Comparison of ENCODE assay signal across 8 mouse cellular contexts in the genomic region with DNA sequence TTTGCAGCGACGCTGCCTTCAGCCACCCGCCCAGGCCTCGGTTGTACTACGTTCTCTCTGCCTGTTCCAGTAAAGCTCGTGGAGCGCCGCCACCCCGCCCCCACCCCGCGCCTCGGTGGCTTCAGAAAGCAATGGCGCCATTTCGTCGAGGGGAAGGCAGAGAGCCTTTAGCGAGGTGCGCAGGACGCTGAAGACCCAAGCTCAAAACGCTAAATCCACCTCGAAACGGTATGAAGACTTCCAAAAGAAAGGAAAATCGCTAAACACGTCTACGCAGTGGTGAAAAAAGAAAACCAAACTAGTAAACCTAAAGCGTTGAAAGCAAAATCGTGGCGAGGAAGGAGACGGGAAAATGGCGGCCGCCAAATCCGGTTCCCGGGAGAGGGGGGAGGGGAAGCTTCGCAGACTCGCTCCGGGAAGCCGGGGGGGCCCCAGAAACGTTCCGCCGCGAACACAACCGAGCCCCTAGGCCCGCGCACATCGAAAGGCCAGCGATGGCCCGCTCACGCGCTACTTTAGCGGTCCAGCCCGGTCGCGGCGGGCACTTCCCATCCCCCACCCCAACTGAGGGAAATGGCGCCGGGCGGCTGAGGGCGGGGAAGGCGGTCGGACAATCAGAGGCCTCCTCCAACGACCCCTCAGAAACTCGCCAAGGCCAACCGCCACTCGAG. TPM values are rescaled to one million over a fixed set of nuclear protein-coding genes. Genes with fewer than 3 reads are reported as not detected.
DNase-seq lines count a peak whose midpoint lies in the region; ATAC-seq and TF ChIP-seq lines count a peak whose summit lies in the region.

No protein-coding gene starts in this region.

- peak overlapping the region; percentile 48 for H3K4me2 ChIP-seq in forebrain, embryonic 11.5 days (ENCODE audit: low read depth, low read length, severe bottlenecking)
- H3K4me2 ChIP-seq in heart, embryonic 16.5 days (ENCODE audit: low read depth, low read length): peak overlapping the region; percentile 54
- peak overlapping the region; percentile 85 for H3K4me2 ChIP-seq in liver, embryonic 14.5 days (ENCODE audit: low read depth)
- H3K4me2 ChIP-seq in neural tube, embryonic 11.5 days (ENCODE audit: low read depth): peak overlapping the region; percentile 51
- peak overlapping the region; percentile 47; the same call in 1 of the 2 replicates for H3K4me2 ChIP-seq in stomach, embryonic 16.5 days (ENCODE audit: low read depth, low read length)

- no peaks in the 10 kb centered on the region for H3K9me3 ChIP-seq in forebrain, embryonic 11.5 days (ENCODE audit: control insufficient read depth, low read length)
- no peaks in the 10 kb centered on the region for H3K9me3 ChIP-seq in heart, embryonic 16.5 days (replicated peaks; ENCODE audit: control insufficient read depth, low read length)
- no peaks in the 10 kb centered on the region for H3K9me3 ChIP-seq in liver, embryonic 14.5 days (ENCODE audit: control insufficient read depth, low read length)
- no peaks in the 10 kb centered on the region for H3K9me3 ChIP-seq in neural tube, embryonic 11.5 days (ENCODE audit: control insufficient read depth, low read length)
- no peaks in the 10 kb centered on the region for H3K9me3 ChIP-seq in stomach, embryonic 16.5 days (replicated peaks; ENCODE audit: control insufficient read depth, low read length)

- WGBS in forebrain, embryonic 11.5 days: under 1% methylated on average over 58 of the region's 63 CpGs
- WGBS in heart, embryonic 16.5 days: under 1% methylated on average over 63 of the region's 63 CpGs
- WGBS in liver, embryonic 14.5 days (ENCODE audit: insufficient replicate concordance): under 1% methylated on average over 63 of the region's 63 CpGs
- under 1% methylated on average over 63 of the region's 63 CpGs for WGBS in neural tube, embryonic 11.5 days
- under 1% methylated on average over 63 of the region's 63 CpGs for WGBS in stomach, embryonic 16.5 days

- H3K4me3 ChIP-seq in forebrain, embryonic 11.5 days (ENCODE audit: low read depth, low read length): peak overlapping the region; percentile 96
- H3K4me3 ChIP-seq in heart, embryonic 16.5 days (ENCODE audit: low read length): peak overlapping the region; percentile 80
- peak overlapping the region; percentile 85 to 100 for H3K4me3 ChIP-seq in liver, embryonic 14.5 days (ENCODE audit: insufficient read depth in 1 of 2, low read depth in 2 of 2, low read length in 2 of 2)
- H3K4me3 ChIP-seq in neural tube, embryonic 11.5 days (ENCODE audit: low read depth, low read length): peak overlapping the region; percentile 99
- H3K4me3 ChIP-seq in stomach, embryonic 16.5 days (replicated peaks; ENCODE audit: low read length): peak overlapping the region; percentile 98

- H3K27ac ChIP-seq in forebrain, embryonic 11.5 days (ENCODE audit: low read depth, low read length): peak overlapping the region; percentile 100
- H3K27ac ChIP-seq in heart, embryonic 16.5 days (ENCODE audit: low read length): peak overlapping the region; percentile 99
- H3K27ac ChIP-seq in liver, embryonic 14.5 days: peak overlapping the region; percentile 97
- peak overlapping the region; percentile 100 for H3K27ac ChIP-seq in neural tube, embryonic 11.5 days (ENCODE audit: low read depth, low read length)
- peak overlapping the region; percentile 100 for H3K27ac ChIP-seq in stomach, embryonic 16.5 days (ENCODE audit: low read length)

- no peak for TF ChIP-seq CTCF in liver, embryonic 14.5 days (IDR thresholded peaks at IDR 0.05; ENCODE audit: low read depth)

- peak overlapping the region; percentile 100 for H3K9ac ChIP-seq in forebrain, embryonic 11.5 days (ENCODE audit: low read length)
- peak overlapping the region; percentile 99 for H3K9ac ChIP-seq in heart, embryonic 16.5 days (ENCODE audit: low read length)
- H3K9ac ChIP-seq in liver, embryonic 14.5 days (replicated peaks): peak overlapping the region; percentile 100
- H3K9ac ChIP-seq in neural tube, embryonic 11.5 days (ENCODE audit: low read length): peak overlapping the region; percentile 100
- H3K9ac ChIP-seq in stomach, embryonic 16.5 days (ENCODE audit: low read length): peak overlapping the region; percentile 99

- peak; percentile 63 for DNase-seq in c-Kit-positive CD71-positive TER-119-negative erythroid progenitor cells, embryonic 14.5 days (ENCODE audit: low read depth)
- DNase-seq in forebrain, embryonic 11.5 days (ENCODE audit: low spot score): peak; percentile 90
- peak; percentile 65 to 88 for DNase-seq in kidney, postnatal 36 days
- peak; percentile 60 to 71 (median 64) for DNase-seq in liver, embryonic 14.5 days (ENCODE audit: low read depth in 3 of 3, low spot score in 3 of 3)
- peak; percentile 86 for DNase-seq in neural tube, embryonic 11.5 days (ENCODE audit: low spot score)

- TF ChIP-seq EP300 in liver, embryonic 14.5 days (IDR thresholded peaks at IDR 0.05; ENCODE audit: low read depth): peak; percentile 29; the same call in 1 of the 2 replicates

- H3K4me1 ChIP-seq in forebrain, embryonic 11.5 days (replicated peaks; ENCODE audit: control insufficient read depth, insufficient read depth, low read length): peaks cover 7% of the 10 kb centered on the region; the same call in 1 of the 2 replicates
- H3K4me1 ChIP-seq in heart, embryonic 16.5 days (ENCODE audit: control insufficient read depth, insufficient read depth, low read length): peaks cover 34% of the 10 kb centered on the region
- H3K4me1 ChIP-seq in liver, embryonic 14.5 days (replicated peaks; ENCODE audit: control insufficient read depth in 2 of 2, insufficient read depth in 2 of 2, low read length in 1 of 2): peaks cover 12 to 17% of the 10 kb centered on the region in 2 experiments
- H3K4me1 ChIP-seq in neural tube, embryonic 11.5 days (ENCODE audit: control insufficient read depth, insufficient read depth, low read length): peaks cover 20% of the 10 kb centered on the region
- H3K4me1 ChIP-seq in stomach, embryonic 16.5 days (ENCODE audit: control insufficient read depth, insufficient read depth, low read length): peaks cover 27% of the 10 kb centered on the region

- H3K36me3 ChIP-seq in forebrain, embryonic 11.5 days (ENCODE audit: control insufficient read depth, insufficient read depth, low read length): peaks cover 14% of the 10 kb centered on the region
- peaks cover 30% of the 10 kb centered on the region for H3K36me3 ChIP-seq in heart, embryonic 16.5 days (ENCODE audit: control insufficient read depth, insufficient read depth)
- peaks cover 55% of the 10 kb centered on the region for H3K36me3 ChIP-seq in liver, embryonic 14.5 days (replicated peaks; ENCODE audit: control insufficient read depth, insufficient read depth, low read depth)
- H3K36me3 ChIP-seq in neural tube, embryonic 11.5 days (ENCODE audit: control insufficient read depth, insufficient read depth, low read length): 0 out of 2 replicates have a peak, but pooled peaks cover 9% of the 10 kb centered on the region
- H3K36me3 ChIP-seq in stomach, embryonic 16.5 days (ENCODE audit: control insufficient read depth, insufficient read depth, low read length): peaks cover 11% of the 10 kb centered on the region

- peak; percentile 22 for ATAC-seq in CD4-positive, CD25-positive, alpha-beta regulatory T cell, adult 4 months
- peak; percentile 25 for ATAC-seq in forebrain, embryonic 11.5 days (replicated peaks; ENCODE audit: low FRiP score)
- ATAC-seq in heart, embryonic 16.5 days (replicated peaks; ENCODE audit: extremely low read depth, insufficient read depth, low FRiP score): peak; percentile 21
- ATAC-seq in liver, embryonic 14.5 days (ENCODE audit: insufficient read depth): peak; percentile 25; the same call in 1 of the 2 replicates
- ATAC-seq in neural tube, embryonic 11.5 days (ENCODE audit: insufficient read depth, low FRiP score, low TSS enrichment): peak; percentile 32; the same call in 1 of the 2 replicates
- ATAC-seq in stomach, embryonic 16.5 days (ENCODE audit: insufficient read depth, low FRiP score): 0 out of 2 replicates have a peak, but pooled peaks have one; percentile 3

- H3K27me3 ChIP-seq in forebrain, embryonic 11.5 days (ENCODE audit: control insufficient read depth, insufficient read depth, low read length): no peaks in the 10 kb centered on the region
- H3K27me3 ChIP-seq in heart, embryonic 16.5 days (ENCODE audit: control insufficient read depth, insufficient read depth, low read length): no peaks in the 10 kb centered on the region
- no peaks in the 10 kb centered on the region for H3K27me3 ChIP-seq in liver, embryonic 14.5 days (ENCODE audit: control insufficient read depth, insufficient read depth, low read length)
- H3K27me3 ChIP-seq in neural tube, embryonic 11.5 days (ENCODE audit: control insufficient read depth, insufficient read depth, low read length): no peaks in the 10 kb centered on the region
- H3K27me3 ChIP-seq in stomach, embryonic 16.5 days (ENCODE audit: control insufficient read depth, insufficient read depth, low read length): no peaks in the 10 kb centered on the region

RNA-seq across cellular contexts. Expression of a gene that starts 0.7 kb away (rescaled TPM):
- polyA plus RNA-seq in CD4-positive, CD25-positive, alpha-beta regulatory T cell, adult 4 months (2017; shearing (Covaris generic)): 1,000 to 10,000 TPM; 1,098 to 1,432 TPM
- polyA plus RNA-seq in forebrain, embryonic 11.5 days (2014; fragmentation: Nextera tagmentation; extraction: Ambion mirVana): 1,728 and 1,808 TPM in 2 replicates
- 1,190 and 1,295 TPM in 2 replicates for polyA plus RNA-seq in heart, embryonic 16.5 days (2015; fragmentation: Nextera tagmentation; extraction: Ambion mirVana)
- 353 and 684 TPM in 2 replicates for polyA plus RNA-seq in liver, embryonic 14.5 days (2012; rRNA removed)
- 462 and 503 TPM in 2 replicates for polyA plus RNA-seq in liver, embryonic 14.5 days (2014; fragmentation: Nextera tagmentation; extraction: Ambion mirVana)
- 1,446 and 1,608 TPM in 2 replicates for polyA plus RNA-seq in neural tube, embryonic 11.5 days (2014; fragmentation: Nextera tagmentation; extraction: Ambion mirVana)
- polyA plus RNA-seq in stomach, embryonic 16.5 days (2015; fragmentation: Nextera tagmentation; extraction: Ambion mirVana): 1,433 and 1,504 TPM in 2 replicates

RNA-seq across cellular contexts. Expression of a gene that starts 1.1 kb away (rescaled TPM):
- 100 to 1,000 TPM; 577 to 675 TPM for polyA plus RNA-seq in CD4-positive, CD25-positive, alpha-beta regulatory T cell, adult 4 months (2017; shearing (Covaris generic))
- 645 and 735 TPM in 2 replicates for polyA plus RNA-seq in forebrain, embryonic 11.5 days (2014; fragmentation: Nextera tagmentation; extraction: Ambion mirVana)
- 274 and 321 TPM in 2 replicates for polyA plus RNA-seq in heart, embryonic 16.5 days (2015; fragmentation: Nextera tagmentation; extraction: Ambion mirVana)
- polyA plus RNA-seq in liver, embryonic 14.5 days (2012; rRNA removed): 25.8 and 50.6 TPM in 2 replicates
- 264 and 269 TPM in 2 replicates for polyA plus RNA-seq in liver, embryonic 14.5 days (2014; fragmentation: Nextera tagmentation; extraction: Ambion mirVana)
- polyA plus RNA-seq in neural tube, embryonic 11.5 days (2014; fragmentation: Nextera tagmentation; extraction: Ambion mirVana): 619 and 648 TPM in 2 replicates
- polyA plus RNA-seq in stomach, embryonic 16.5 days (2015; fragmentation: Nextera tagmentation; extraction: Ambion mirVana): 335 and 396 TPM in 2 replicates

RNA-seq across cellular contexts. Expression of a gene that starts 36.6 kb away (rescaled TPM):
- polyA plus RNA-seq in CD4-positive, CD25-positive, alpha-beta regulatory T cell, adult 4 months (2017; shearing (Covaris generic)): 1 to 10 TPM in 1 of 2 experiments, under 1 TPM in 1; 0.84 to 1.1 TPM
- 1.1 and 1.5 TPM in 2 replicates for polyA plus RNA-seq in forebrain, embryonic 11.5 days (2014; fragmentation: Nextera tagmentation; extraction: Ambion mirVana)
- 2.3 and 4.0 TPM in 2 replicates for polyA plus RNA-seq in heart, embryonic 16.5 days (2015; fragmentation: Nextera tagmentation; extraction: Ambion mirVana)
- polyA plus RNA-seq in liver, embryonic 14.5 days (2012; rRNA removed): 0.11 and 0.13 TPM in 2 replicates
- polyA plus RNA-seq in liver, embryonic 14.5 days (2014; fragmentation: Nextera tagmentation; extraction: Ambion mirVana): 0.10 and 0.20 TPM in 2 replicates
- 0.44 and 1.7 TPM in 2 replicates for polyA plus RNA-seq in neural tube, embryonic 11.5 days (2014; fragmentation: Nextera tagmentation; extraction: Ambion mirVana)
- polyA plus RNA-seq in stomach, embryonic 16.5 days (2015; fragmentation: Nextera tagmentation; extraction: Ambion mirVana): 7.0 and 7.4 TPM in 2 replicates

RNA-seq across cellular contexts. Expression of a gene that starts 54.7 kb away (rescaled TPM):
- polyA plus RNA-seq in CD4-positive, CD25-positive, alpha-beta regulatory T cell, adult 4 months (2017; shearing (Covaris generic)): 10 to 100 TPM; 27.6 to 32.1 TPM
- 40.1 and 41.4 TPM in 2 replicates for polyA plus RNA-seq in forebrain, embryonic 11.5 days (2014; fragmentation: Nextera tagmentation; extraction: Ambion mirVana)
- 13.5 and 17.2 TPM in 2 replicates for polyA plus RNA-seq in heart, embryonic 16.5 days (2015; fragmentation: Nextera tagmentation; extraction: Ambion mirVana)
- polyA plus RNA-seq in liver, embryonic 14.5 days (2012; rRNA removed): 1.2 and 2.0 TPM in 2 replicates
- 6.4 and 6.7 TPM in 2 replicates for polyA plus RNA-seq in liver, embryonic 14.5 days (2014; fragmentation: Nextera tagmentation; extraction: Ambion mirVana)
- polyA plus RNA-seq in neural tube, embryonic 11.5 days (2014; fragmentation: Nextera tagmentation; extraction: Ambion mirVana): 33.2 and 40.0 TPM in 2 replicates
- polyA plus RNA-seq in stomach, embryonic 16.5 days (2015; fragmentation: Nextera tagmentation; extraction: Ambion mirVana): 16.0 and 17.1 TPM in 2 replicates

Comparison
In these comparisons a context has a peak if more than half of its experiments do, and no peak if none do; other contexts are left out.
1. Peak in every context shown above with its lines: DNase-seq, ATAC-seq, H3K4me3 ChIP-seq and H3K27ac ChIP-seq.